Mouse (Mus musculus) forebrain, embryonic 13.5 days (tissue): Measurements from ENCODE around the gene Cdca3. TPM values are rescaled to one million over a fixed set of nuclear protein-coding genes. Genes with fewer than 3 reads are reported as not detected.

Source experiments
- ATAC-seq: fragments of 200-750 bp; cut with Nextera tagmentation; 2 replicates; pipeline ENCODE4 v1.8.0; 2017
- H3K27ac ChIP-seq: fragments of 300-500 bp; sonication (generic); 2 replicates; pipeline ENCODE4 v1.5.1; 2015; ENCODE audit warnings: inconsistent platforms, mild to moderate bottlenecking, moderate library complexity
- H3K27me3 ChIP-seq: fragments of 300-500 bp; sonication (generic); 2 replicates; pipeline ENCODE4 v1.6.1; 2015; ENCODE audit warnings: mild to moderate bottlenecking, inconsistent platforms
- H3K36me3 ChIP-seq: fragments of 300-500 bp; sonication (generic); 2 replicates; pipeline ENCODE4 v1.6.1; 2015; ENCODE audit warnings: mild to moderate bottlenecking, inconsistent platforms; ENCODE audit not compliant: poor library complexity, severe bottlenecking
- H3K4me1 ChIP-seq: fragments of 300-500 bp; sonication (generic); 2 replicates; pipeline ENCODE4 v1.6.1; 2015; ENCODE audit warnings: inconsistent platforms
- H3K4me2 ChIP-seq: fragments of 300-500 bp; sonication (generic); 2 replicates; pipeline ENCODE4 v1.6.1; 2015; ENCODE audit warnings: inconsistent platforms, mild to moderate bottlenecking, moderate library complexity
- H3K4me3 ChIP-seq: fragments of 300-500 bp; sonication (generic); 2 replicates; pipeline ENCODE4 v1.5.1; 2015; ENCODE audit warnings: mild to moderate bottlenecking, inconsistent platforms
- H3K9ac ChIP-seq: fragments of 300-500 bp; sonication (generic); 2 replicates; pipeline ENCODE4 v1.6.1; 2015; ENCODE audit warnings: mild to moderate bottlenecking, inconsistent platforms
- H3K9me3 ChIP-seq: fragments of 300-500 bp; sonication (generic); replicated peaks from 2 replicates; pipeline ENCODE4 v1.6.1; 2016; ENCODE audit warnings: inconsistent platforms
- WGBS: fragments of 180-500 bp; shearing (Covaris S2); methylation state at CpG from one replicate; pipeline ENCODE4 v1.1.7; 2015; 5-methylcytosine and 5-hydroxymethylcytosine counted together
- polyA plus RNA-seq: library from polyadenylated mRNA; unstranded; fragments of >200 nt; fragmentation: Nextera tagmentation; extraction: Ambion mirVana; gene quantifications from 2 replicates; pipeline ENCODE4 v1.2.1, GENCODE M21; 2015

Cdca3 gene
- polyA plus RNA-seq, 1 experiment from 2014 or later, result 207 TPM

GRCm38 (mm10) chr6:124861266-124861665 lies 31.9 kb downstream of the Cdca3 start:
- Histone ChIP-seq H3K4me2 (peak overlapping the region; percentile 69), H3K4me3 (no peak overlapping the region), H3K4me1 (peaks cover 73% of the 10 kb centered on the region), H3K27me3 (no peaks in the 10 kb centered on the region), H3K27ac (0 out of 2 replicates have a peak overlapping the region, but pooled peaks have one; percentile 86), H3K9ac (peak overlapping the region; percentile 76; the same call in 1 of the 2 replicates), H3K36me3 (peaks cover 6% of the 10 kb centered on the region; the same call in 1 of the 2 replicates), H3K9me3 (no peaks in the 10 kb centered on the region)
- WGBS, result 79% methylated on average over 19 of the region's 19 CpGs
- ATAC-seq, result no peak

GRCm38 (mm10) chr6:124861802-124862201 lies 32.5 kb downstream of the Cdca3 start:
- Histone ChIP-seq H3K36me3 (peaks cover 6% of the 10 kb centered on the region; the same call in 1 of the 2 replicates), H3K27me3 (no peaks in the 10 kb centered on the region), H3K9me3 (no peaks in the 10 kb centered on the region), H3K4me2 (peak overlapping the region; percentile 69), H3K27ac (0 out of 2 replicates have a peak overlapping the region, but pooled peaks have one; percentile 86), H3K4me1 (peaks cover 68% of the 10 kb centered on the region), H3K4me3 (peak overlapping the region; percentile 62), H3K9ac (peak overlapping the region; percentile 76)
- no peak for ATAC-seq
- WGBS, result 23% methylated on average over 3 of the region's 3 CpGs

- peaks cover 6% of the 10 kb centered on the region; the same call in 1 of the 2 replicates for H3K36me3 ChIP-seq
- no peaks in the 10 kb centered on the region for H3K9me3 ChIP-seq
- H3K27ac ChIP-seq, result peak overlapping the region; percentile 86
- peaks cover 68% of the 10 kb centered on the region for H3K4me1 ChIP-seq
- 12% methylated on average over 7 of the region's 8 CpGs for WGBS
- H3K9ac ChIP-seq, result peak overlapping the region; percentile 76
- peak overlapping the region; percentile 62 for H3K4me3 ChIP-seq
- peak overlapping the region; percentile 69 for H3K4me2 ChIP-seq
- ATAC-seq, result peak; percentile 1; the same call in 1 of the 2 replicates
- H3K27me3 ChIP-seq, result no peaks in the 10 kb centered on the region
Observed at GRCm38 (mm10) chr6:124862406-124863124, 33.2 kb downstream of the Cdca3 start.

- peak overlapping the region; percentile 86 for H3K27ac ChIP-seq
- H3K9me3 ChIP-seq, result no peaks in the 10 kb centered on the region
- peaks cover 62% of the 10 kb centered on the region for H3K4me1 ChIP-seq
- H3K36me3 ChIP-seq, result peaks cover 6% of the 10 kb centered on the region; the same call in 1 of the 2 replicates
- H3K4me3 ChIP-seq, result peak overlapping the region; percentile 62
- peak overlapping the region; percentile 69 for H3K4me2 ChIP-seq
- ATAC-seq, result peak; percentile 28
- WGBS, result under 1% methylated on average over 16 of the region's 16 CpGs
- H3K9ac ChIP-seq, result peak overlapping the region; percentile 76
- no peaks in the 10 kb centered on the region for H3K27me3 ChIP-seq
Observed at GRCm38 (mm10) chr6:124863125-124863657, 33.8 kb downstream of the Cdca3 start.

- Histone ChIP-seq H3K27me3 (no peaks in the 10 kb centered on the region), H3K4me3 (peak within 1 kb of the TSS; percentile 62), H3K9me3 (no peaks in the 10 kb centered on the region), H3K36me3 (peaks cover 6% of the 10 kb centered on the region; the same call in 1 of the 2 replicates), H3K4me2 (peak within 1 kb of the TSS; percentile 69), H3K27ac (peak within 1 kb of the TSS; percentile 86), H3K4me1 (peaks cover 56% of the 10 kb centered on the region), H3K9ac (peak within 1 kb of the TSS; percentile 76)
- under 1% methylated on average over 34 of the region's 43 CpGs for WGBS
- ATAC-seq, result peak; percentile 70
Observed at GRCm38 (mm10) chr6:124863658-124864298, 34.4 kb downstream of the Cdca3 start, which contains the start of gene Gpr162. Gene Gpr162 (minus strand): TSS chr6:124863983.

GRCm38 (mm10) chr6:124865766-124866362 lies 36.5 kb downstream of the Cdca3 start:
- no peak for ATAC-seq
- Histone ChIP-seq H3K4me2 (no peak overlapping the region), H3K4me1 (peaks cover 40% of the 10 kb centered on the region), H3K9ac (no peak overlapping the region), H3K27ac (no peak overlapping the region), H3K4me3 (no peak overlapping the region), H3K9me3 (no peaks in the 10 kb centered on the region), H3K27me3 (no peaks in the 10 kb centered on the region), H3K36me3 (peaks cover 4% of the 10 kb centered on the region; the same call in 1 of the 2 replicates)
- WGBS, result 66% methylated on average over 18 of the region's 18 CpGs

- Histone ChIP-seq H3K9me3 (no peaks in the 10 kb centered on the region), H3K4me1 (peaks cover 33% of the 10 kb centered on the region), H3K9ac (no peak overlapping the region), H3K27ac (no peak overlapping the region), H3K4me2 (no peak overlapping the region), H3K36me3 (no peaks in the 10 kb centered on the region), H3K27me3 (no peaks in the 10 kb centered on the region), H3K4me3 (no peak overlapping the region)
- 58% methylated on average over 6 of the region's 7 CpGs for WGBS
- ATAC-seq, result no peak
Observed at GRCm38 (mm10) chr6:124866560-124866959, 37.2 kb downstream of the Cdca3 start.

- no peak overlapping the region for H3K9ac ChIP-seq
Observed at GRCm38 (mm10) chr6:124874348-124874747, 45.0 kb downstream of the Cdca3 start.

GRCm38 (mm10) chr6:124879390-124879789 lies 50.0 kb downstream of the Cdca3 start:
- Histone ChIP-seq H3K9ac (no peak overlapping the region), H3K36me3 (no peaks in the 10 kb centered on the region), H3K4me1 (no peaks in the 10 kb centered on the region), H3K4me2 (no peak overlapping the region), H3K9me3 (no peaks in the 10 kb centered on the region), H3K4me3 (no peak overlapping the region), H3K27me3 (0 out of 2 replicates have a peak, but pooled peaks cover 2% of the 10 kb centered on the region), H3K27ac (no peak overlapping the region)
- no peak for ATAC-seq
- WGBS, result 72% methylated on average over 6 of the region's 6 CpGs

More at GRCm38 (mm10) chr6:124874348-124874747, 45.0 kb downstream of the Cdca3 start:
- WGBS, result 52% methylated on average over 3 of the region's 3 CpGs
- Histone ChIP-seq H3K4me3 (no peak overlapping the region), H3K36me3 (no peaks in the 10 kb centered on the region), H3K9me3 (no peaks in the 10 kb centered on the region), H3K4me2 (no peak overlapping the region), H3K4me1 (no peaks in the 10 kb centered on the region), H3K27ac (no peak overlapping the region), H3K27me3 (no peaks in the 10 kb centered on the region)
- ATAC-seq, result no peak

GRCm38 (mm10) chr6:124881821-124882220 lies 52.5 kb downstream of the Cdca3 start:
- 89% methylated on average over 9 of the region's 9 CpGs for WGBS

More at GRCm38 (mm10) chr6:124881821-124882220, 52.5 kb downstream of the Cdca3 start:
- Histone ChIP-seq H3K4me3 (no peak overlapping the region), H3K9ac (no peak overlapping the region), H3K27ac (no peak overlapping the region), H3K4me2 (no peak overlapping the region), H3K36me3 (no peaks in the 10 kb centered on the region), H3K27me3 (0 out of 2 replicates have a peak, but pooled peaks cover 2% of the 10 kb centered on the region), H3K9me3 (no peaks in the 10 kb centered on the region), H3K4me1 (no peaks in the 10 kb centered on the region)
- no peak for ATAC-seq
